9 mouse cellular contexts compared by ENCODE assay signal in genomic region chr11:120574278-120574600, GRCm38 (mm10). TPM values are rescaled to one million over a fixed set of nuclear protein-coding genes. Genes with fewer than 3 reads are reported as not detected.
A peak's percentile ranks its signal among the peaks of the same experiment; 100 is the strongest.
DNase-seq lines count a peak whose midpoint lies in the region; ATAC-seq and TF ChIP-seq lines count a peak whose summit lies in the region.
"Had no signal": no experiment of that assay in that cellular context is flagged by ENCODE, and none has a peak within 500 bp of the region (broad histone marks: within the 10 kb centered on the region; RNA-seq: fewer than 3 reads in every experiment).

No protein-coding gene starts in this region.

- intact Hi-C loops in heart, adult 2 months (cut with DNase I), result no loop called here

- H3K79me2 ChIP-seq in heart, adult 2 months (replicated peaks; ENCODE audit: control insufficient read depth, insufficient read depth, low read length), result peaks cover 1% of the 10 kb centered on the region; the same call in 1 of the 2 replicates
- H3K79me2 ChIP-seq in C2C12 (ENCODE audit: control insufficient read depth, insufficient read depth), result peaks cover 66% of the 10 kb centered on the region

- WGBS in heart, adult 2 months, result 10% methylated on average over 5 of the region's 5 CpGs
- 43% methylated on average over 5 of the region's 5 CpGs for WGBS in forebrain, postnatal 0 days
- WGBS in liver, postnatal 0 days (ENCODE audit: insufficient replicate concordance), result 29% methylated on average over 5 of the region's 5 CpGs

- TF ChIP-seq CTCF in heart, adult 2 months (IDR thresholded peaks at IDR 0.05), result no peak
- TF ChIP-seq CTCF in C2C12 (IDR thresholded peaks at IDR 0.05; ENCODE audit: control insufficient read depth, insufficient read depth, insufficient read length), result no peak
- TF ChIP-seq CTCF in forebrain, postnatal 0 days (IDR thresholded peaks at IDR 0.05; ENCODE audit: low read depth), result no peak
- TF ChIP-seq CTCF in liver, postnatal 0 days (IDR thresholded peaks at IDR 0.05; ENCODE audit: low read depth), result no peak

- H3K9ac ChIP-seq in heart, adult 2 months (ENCODE audit: low read depth, low read length), result 0 out of 2 replicates have a peak overlapping the region, but pooled peaks have one; percentile 19
- H3K9ac ChIP-seq in forebrain, postnatal 0 days, result 0 out of 2 replicates have a peak overlapping the region, but pooled peaks have one; percentile 72
- peak overlapping the region; percentile 87 for H3K9ac ChIP-seq in liver, postnatal 0 days (replicated peaks)

- H3K4me3 ChIP-seq in heart, adult 2 months, result peak overlapping the region; percentile 85; the same call in 1 of the 2 replicates
- peak overlapping the region; percentile 89 for H3K4me3 ChIP-seq in C2C12 (ENCODE audit: insufficient read depth, poor library complexity, severe bottlenecking)
- H3K4me3 ChIP-seq in forebrain, postnatal 0 days (ENCODE audit: low read depth, low read length), result peak overlapping the region; percentile 71; the same call in 1 of the 2 replicates
- peak overlapping the region; percentile 93 for H3K4me3 ChIP-seq in liver, postnatal 0 days (ENCODE audit: low read depth, low read length)

- no peak for TF ChIP-seq POLR2A in heart, adult 2 months (IDR thresholded peaks at IDR 0.05; ENCODE audit: insufficient read depth, low read depth, low read length)

- peak overlapping the region; percentile 98 for H3K27ac ChIP-seq in heart, adult 2 months
- no peak overlapping the region for H3K27ac ChIP-seq in forebrain, postnatal 0 days (ENCODE audit: low read depth, low read length)
- peak overlapping the region; percentile 98 for H3K27ac ChIP-seq in liver, postnatal 0 days (ENCODE audit: low read depth)

- TF ChIP-seq EP300 in heart, adult 2 months (IDR thresholded peaks at IDR 0.05; ENCODE audit: insufficient read depth, low read depth, low read length), result no peak
- TF ChIP-seq EP300 in liver, postnatal 0 days (IDR thresholded peaks at IDR 0.05; ENCODE audit: low read depth), result no peak

- H3K36me3 ChIP-seq in heart, adult 2 months (ENCODE audit: control insufficient read depth, insufficient read depth, low read length), result no peaks in the 10 kb centered on the region; the same call in 1 of the 2 replicates
- peaks cover 53% of the 10 kb centered on the region for H3K36me3 ChIP-seq in C2C12 (ENCODE audit: control insufficient read depth, insufficient read depth)
- peaks cover 40% of the 10 kb centered on the region for H3K36me3 ChIP-seq in forebrain, postnatal 0 days (ENCODE audit: insufficient read depth)
- H3K36me3 ChIP-seq in liver, postnatal 0 days (replicated peaks; ENCODE audit: insufficient read depth, low read length), result peaks cover 30% of the 10 kb centered on the region

- peaks cover 6% of the 10 kb centered on the region for H3K4me1 ChIP-seq in heart, adult 2 months (ENCODE audit: control insufficient read depth, insufficient read depth, low read length)
- H3K4me1 ChIP-seq in forebrain, postnatal 0 days (ENCODE audit: insufficient read depth), result 0 out of 2 replicates have a peak, but pooled peaks cover 7% of the 10 kb centered on the region
- peaks cover 36% of the 10 kb centered on the region for H3K4me1 ChIP-seq in liver, postnatal 0 days (ENCODE audit: insufficient read depth)

- peak overlapping the region; percentile 61 for H3ac ChIP-seq in C2C12 (ENCODE audit: control insufficient read depth, insufficient read length, low read depth)

- H3K27me3 ChIP-seq in heart, adult 2 months (ENCODE audit: control insufficient read depth, insufficient read depth, low read length), result no peaks in the 10 kb centered on the region
- no peaks in the 10 kb centered on the region for H3K27me3 ChIP-seq in C2C12 (ENCODE audit: control insufficient read depth, insufficient read depth, insufficient read length)
- no peaks in the 10 kb centered on the region for H3K27me3 ChIP-seq in forebrain, postnatal 0 days (ENCODE audit: insufficient read depth, low read length)
- no peaks in the 10 kb centered on the region for H3K27me3 ChIP-seq in liver, postnatal 0 days (ENCODE audit: insufficient read depth, low read length)

- DNase-seq in heart, adult 2 months, result no peak
- DNase-seq in heart, adult 18-20 months, result no peak
- no peak for DNase-seq in forebrain, postnatal 0 days
- no peak for DNase-seq in liver, postnatal 0 days
- DNase-seq in ovary, postnatal 14 days (ENCODE audit: low spot score), result no peak
- no peak for DNase-seq in left cerebral cortex, adult 11 months (ENCODE audit: low spot score)
- DNase-seq in gastrocnemius, postnatal 10 days, result no peak
- DNase-seq: cerebellum, postnatal 10 days had no signal

- no peak for ATAC-seq in forebrain, postnatal 0 days
- ATAC-seq in liver, postnatal 0 days, result no peak

- H3K79me3 ChIP-seq in C2C12 (ENCODE audit: low read depth), result peaks cover 35% of the 10 kb centered on the region

- no peaks in the 10 kb centered on the region for H3K9me3 ChIP-seq in forebrain, postnatal 0 days (ENCODE audit: low read length)
- H3K9me3 ChIP-seq in liver, postnatal 0 days (ENCODE audit: low read length), result no peaks in the 10 kb centered on the region

- H3K4me2 ChIP-seq in forebrain, postnatal 0 days (ENCODE audit: low read depth), result peak overlapping the region; percentile 73
- peak overlapping the region; percentile 90 for H3K4me2 ChIP-seq in liver, postnatal 0 days (ENCODE audit: low read depth, low read length)

TF ChIP-seq in C2C12, 6 proteins besides CTCF, POLR2A, EP300 and RAD21:
- TF ChIP-seq CEBPB (IDR thresholded peaks at IDR 0.05; ENCODE audit: low read depth) (no peak), MYOD1 (IDR thresholded peaks at IDR 0.05; ENCODE audit: control insufficient read depth, insufficient read length, low read depth) (no peak)
TF ChIP-seq in C2C12: peak in this region for 0.

RNA-seq across cellular contexts. Expression of gene P4hb, which starts 1.2 kb away (rescaled TPM):
- 100 to 1,000 TPM; 221 to 246 TPM for total RNA-seq in heart, adult 2 months (2021)
- 115 and 174 TPM in 2 replicates for polyA plus RNA-seq in heart, adult 2 months (2012; rRNA removed)
- total RNA-seq in heart, adult 18-20 months (2021), result 100 to 1,000 TPM; 230 TPM
- 519 TPM for polyA plus RNA-seq in C2C12 (2012; fragmentation: generic; extraction: Trizol)
- 162 and 174 TPM in 2 replicates for total RNA-seq in forebrain, postnatal 0 days (2014; rRNA removed)
- 208 and 218 TPM in 2 replicates for polyA plus RNA-seq in forebrain, postnatal 0 days (2015; fragmentation: Nextera tagmentation; extraction: Ambion mirVana)
- 683 and 697 TPM in 2 replicates for polyA plus RNA-seq in liver, postnatal 0 days (2015; fragmentation: Nextera tagmentation; extraction: Ambion mirVana)
- 100 to 1,000 TPM; 349 to 414 TPM for total RNA-seq in gastrocnemius, postnatal 10 days (2021)

RNA-seq across cellular contexts. Expression of gene Arhgdia, which starts 7.2 kb away (rescaled TPM):
- 100 to 1,000 TPM; 139 to 144 TPM for total RNA-seq in heart, adult 2 months (2021)
- 245 and 257 TPM in 2 replicates for polyA plus RNA-seq in heart, adult 2 months (2012; rRNA removed)
- 100 to 1,000 TPM; 133 to 144 TPM for total RNA-seq in heart, adult 18-20 months (2021)
- polyA plus RNA-seq in C2C12 (2012; fragmentation: generic; extraction: Trizol), result 1,072 TPM
- 214 and 237 TPM in 2 replicates for total RNA-seq in forebrain, postnatal 0 days (2014; rRNA removed)
- 416 and 435 TPM in 2 replicates for polyA plus RNA-seq in forebrain, postnatal 0 days (2015; fragmentation: Nextera tagmentation; extraction: Ambion mirVana)
- polyA plus RNA-seq in liver, postnatal 0 days (2015; fragmentation: Nextera tagmentation; extraction: Ambion mirVana), result 148 and 156 TPM in 2 replicates
- total RNA-seq in gastrocnemius, postnatal 10 days (2021), result 100 to 1,000 TPM; 163 to 197 TPM

RNA-seq across cellular contexts. Expression of gene Ppp1r27, which starts 23.3 kb away (rescaled TPM):
- total RNA-seq in heart, adult 2 months (2021), result under 1 TPM in 1 of 2 experiments, not detected in 1; 0.34 TPM
- 0.64 and 0.96 TPM in 2 replicates for polyA plus RNA-seq in heart, adult 2 months (2012; rRNA removed)
- under 1 TPM in 1 of 2 experiments, not detected in 1; 0.35 TPM for total RNA-seq in heart, adult 18-20 months (2021)
- polyA plus RNA-seq in C2C12 (2012; fragmentation: generic; extraction: Trizol), result 0.12 TPM
- not detected in 2 replicates for total RNA-seq in forebrain, postnatal 0 days (2014; rRNA removed)
- polyA plus RNA-seq in forebrain, postnatal 0 days (2015; fragmentation: Nextera tagmentation; extraction: Ambion mirVana), result not detected in 2 replicates
- polyA plus RNA-seq in liver, postnatal 0 days (2015; fragmentation: Nextera tagmentation; extraction: Ambion mirVana), result 0.19 and 1.5 TPM in 2 replicates
- total RNA-seq in gastrocnemius, postnatal 10 days (2021), result 100 to 1,000 TPM; 156 to 183 TPM

RNA-seq across cellular contexts. Expression of gene Alyref, which starts 23.9 kb away (rescaled TPM):
- total RNA-seq in heart, adult 2 months (2021), result 10 to 100 TPM; 48.7 to 52.0 TPM
- polyA plus RNA-seq in heart, adult 2 months (2012; rRNA removed), result 13.6 and 15.6 TPM in 2 replicates
- 10 to 100 TPM; 44.1 to 46.9 TPM for total RNA-seq in heart, adult 18-20 months (2021)
- 218 TPM for polyA plus RNA-seq in C2C12 (2012; fragmentation: generic; extraction: Trizol)
- 99.8 and 111 TPM in 2 replicates for total RNA-seq in forebrain, postnatal 0 days (2014; rRNA removed)
- polyA plus RNA-seq in forebrain, postnatal 0 days (2015; fragmentation: Nextera tagmentation; extraction: Ambion mirVana), result 207 and 238 TPM in 2 replicates
- polyA plus RNA-seq in liver, postnatal 0 days (2015; fragmentation: Nextera tagmentation; extraction: Ambion mirVana), result 162 and 168 TPM in 2 replicates
- total RNA-seq in gastrocnemius, postnatal 10 days (2021), result 10 to 100 TPM; 72.1 to 77.3 TPM

RNA-seq across cellular contexts. Expression of gene Anapc11, which starts 24.0 kb away (rescaled TPM):
- 10 to 100 TPM; 79.9 to 89.0 TPM for total RNA-seq in heart, adult 2 months (2021)
- polyA plus RNA-seq in heart, adult 2 months (2012; rRNA removed), result 87.8 and 105 TPM in 2 replicates
- total RNA-seq in heart, adult 18-20 months (2021), result 10 to 100 TPM; 84.4 to 89.0 TPM
- 254 TPM for polyA plus RNA-seq in C2C12 (2012; fragmentation: generic; extraction: Trizol)
- 54.2 and 64.2 TPM in 2 replicates for total RNA-seq in forebrain, postnatal 0 days (2014; rRNA removed)
- polyA plus RNA-seq in forebrain, postnatal 0 days (2015; fragmentation: Nextera tagmentation; extraction: Ambion mirVana), result 207 and 226 TPM in 2 replicates
- 46.1 and 47.5 TPM in 2 replicates for polyA plus RNA-seq in liver, postnatal 0 days (2015; fragmentation: Nextera tagmentation; extraction: Ambion mirVana)
- 10 to 100 TPM; 60.1 to 67.6 TPM for total RNA-seq in gastrocnemius, postnatal 10 days (2021)

Comparison
In these comparisons a context has a peak if more than half of its experiments do, and no peak if none do; other contexts are left out.
1. H3K9ac ChIP-seq: peak in every context shown above with its lines; median percentile 87 in liver, postnatal 0 days; 72 in forebrain, postnatal 0 days; 19 in heart, adult 2 months.
2. RNA of gene Ppp1r27, which starts 23.3 kb away (total RNA-seq): 156 to 183 TPM in gastrocnemius, postnatal 10 days; 0.35 TPM in heart, adult 18-20 months, 0.34 TPM in heart, adult 2 months and not detected in forebrain, postnatal 0 days; every median in the first group is over 100 times any median in the second.
3. Peak in every context shown above with its lines, with median percentiles within 50 percentile points of each other: H3K4me3 ChIP-seq.